Mouse (Mus musculus) cerebellum, adult 2 months (tissue): ENCODE measurements around the gene Mterf4.

Experiments used
- CTCF ChIP-seq: fragments of 200-500 bp; IDR thresholded peaks from 2 replicates; pipeline ENCODE4 v1.5.1; 2011; ENCODE audit warnings: low read depth, mild to moderate bottlenecking, control low read depth, low read length, moderate library complexity, borderline replicate concordance; ENCODE audit not compliant: insufficient read depth
- POLR2A ChIP-seq: fragments of 200-500 bp; IDR thresholded peaks from 2 replicates; pipeline ENCODE4 v1.6.1; 2011; ENCODE audit warnings: low read length, control low read depth, borderline replicate concordance; ENCODE audit not compliant: insufficient read depth

DNA sequence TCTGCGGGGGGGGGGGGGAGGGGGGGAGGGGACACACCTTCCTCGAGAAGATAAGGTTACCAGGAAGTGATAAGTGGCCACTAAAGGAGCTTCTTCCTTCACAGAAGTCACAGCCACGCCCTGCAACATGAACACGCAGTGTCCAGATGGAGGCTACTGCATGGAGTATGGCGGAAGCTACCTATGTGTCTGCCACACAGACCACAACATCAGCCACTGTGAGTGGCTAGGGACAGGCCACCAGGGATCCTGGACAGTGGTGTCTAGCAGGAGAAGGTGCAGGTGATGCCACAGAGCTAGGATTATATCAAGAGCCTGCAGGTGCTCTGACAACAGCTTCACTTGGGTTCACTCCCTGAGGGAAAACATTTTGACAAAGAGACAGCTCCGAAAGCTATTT is 34.0 kb downstream of the Mterf4 start:
- no peak for TF ChIP-seq CTCF
- no peak for TF ChIP-seq POLR2A
